Mouse (Mus musculus) heart, adult 2 months (tissue): ENCODE data around the gene Gart.

Experiments
- CTCF ChIP-seq: fragments of 200-600 bp; IDR thresholded peaks from 2 replicates; pipeline ENCODE4 v1.8.1; 2022; ENCODE audit warnings: antibody characterized with exemption, mild to moderate bottlenecking, moderate library complexity
- POLR2A ChIP-seq: fragments of 200-500 bp; IDR thresholded peaks from 2 replicates; pipeline ENCODE4 v1.6.1; 2011; ENCODE audit warnings: mild to moderate bottlenecking, low read depth, low read length, control low read depth; ENCODE audit not compliant: insufficient read depth

DNA sequence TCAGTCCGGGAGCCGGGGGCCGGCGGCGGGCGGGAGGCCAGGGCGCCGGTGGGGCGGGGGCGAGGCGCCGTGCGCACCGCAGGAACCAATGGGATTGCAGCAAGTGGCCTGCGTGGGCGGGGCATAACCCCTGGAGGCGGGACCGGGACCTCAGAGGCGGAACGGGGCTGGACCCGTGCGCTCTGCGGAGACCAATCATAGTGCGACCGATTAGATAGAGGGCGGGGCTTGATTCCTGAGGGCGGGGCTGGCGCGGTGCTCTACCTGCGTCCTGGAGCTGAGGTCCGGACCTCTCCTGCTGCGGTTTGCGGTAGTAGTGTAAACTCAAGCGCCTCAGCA, 49.1 kb downstream of the Gart start, which contains the start of gene Tmem50b:
- TF ChIP-seq CTCF (no peak), POLR2A (no peak)
